Mouse (Mus musculus) MN1 (cell line): ENCODE data around the gene Rpl37a.
A peak's percentile ranks its signal among the peaks of the same experiment; 100 is the strongest.

Source experiments
- DNase-seq: peaks from one replicate; pipeline ENCODE4 v3.0.0-alpha.2; 2016; ENCODE audit warnings: low spot score

The Rpl37a gene

GRCm38 (mm10) chr1:72738946-72739680, 28.0 kb downstream of the Rpl37a start:
- peak; percentile 23 for DNase-seq

GRCm38 (mm10) chr1:72739681-72740063, 28.6 kb downstream of the Rpl37a start:
- DNase-seq: no peak

- no peak for DNase-seq
These were observed 30.3 kb downstream of the Rpl37a start for GRCm38 (mm10) chr1:72741406-72741805.

GRCm38 (mm10) chr1:72744816-72745506, 33.9 kb downstream of the Rpl37a start:
- no peak for DNase-seq

- no peak for DNase-seq
These were observed 35.3 kb downstream of the Rpl37a start for GRCm38 (mm10) chr1:72746382-72746781.

GRCm38 (mm10) chr1:72751371-72751781, 40.3 kb downstream of the Rpl37a start:
- DNase-seq: peak; percentile 34

GRCm38 (mm10) chr1:72753211-72753610, 42.1 kb downstream of the Rpl37a start:
- no peak for DNase-seq

- DNase-seq: no peak
These were observed 44.1 kb downstream of the Rpl37a start for GRCm38 (mm10) chr1:72755227-72755626.

GRCm38 (mm10) chr1:72755801-72756200, 44.7 kb downstream of the Rpl37a start:
- DNase-seq: no peak

- no peak for DNase-seq
These were observed 48.7 kb downstream of the Rpl37a start for GRCm38 (mm10) chr1:72759758-72760157.
